Mouse (Mus musculus) embryonic fibroblast, embryonic 13.5 days (primary cell): ENCODE measurements at regions not wholly inside any gene's neighbourhood (a gene's known extent, or its start where the extent isn't known, plus 50 kb on each side); places are given as distances from the start of the nearest gene placed in this dataset.

Experiments used
- H3K27ac ChIP-seq: 2 replicates; pipeline ENCODE4 v1.5.1; 2012; ENCODE audit warnings: low read length, control low read depth, inconsistent platforms; ENCODE audit not compliant: insufficient read depth
- H3K4me1 ChIP-seq: 2 replicates; pipeline ENCODE4 v1.6.1; 2011; ENCODE audit warnings: low read length; ENCODE audit not compliant: control insufficient read depth, insufficient read depth
- H3K4me3 ChIP-seq: 2 replicates; pipeline ENCODE4 v1.5.1; 2011; ENCODE audit warnings: mild to moderate bottlenecking, control low read depth, low read length; ENCODE audit not compliant: insufficient read depth
- CTCF ChIP-seq: IDR thresholded peaks from 2 replicates; pipeline ENCODE4 v1.5.1; 2011; ENCODE audit warnings: mild to moderate bottlenecking, control low read depth, low read length, moderate library complexity, borderline replicate concordance; ENCODE audit not compliant: insufficient read depth
- POLR2A ChIP-seq: IDR thresholded peaks from 2 replicates; pipeline ENCODE4 v1.6.1; 2011; ENCODE audit warnings: low read depth, mild to moderate bottlenecking, control low read depth, low read length, moderate library complexity

DNA sequence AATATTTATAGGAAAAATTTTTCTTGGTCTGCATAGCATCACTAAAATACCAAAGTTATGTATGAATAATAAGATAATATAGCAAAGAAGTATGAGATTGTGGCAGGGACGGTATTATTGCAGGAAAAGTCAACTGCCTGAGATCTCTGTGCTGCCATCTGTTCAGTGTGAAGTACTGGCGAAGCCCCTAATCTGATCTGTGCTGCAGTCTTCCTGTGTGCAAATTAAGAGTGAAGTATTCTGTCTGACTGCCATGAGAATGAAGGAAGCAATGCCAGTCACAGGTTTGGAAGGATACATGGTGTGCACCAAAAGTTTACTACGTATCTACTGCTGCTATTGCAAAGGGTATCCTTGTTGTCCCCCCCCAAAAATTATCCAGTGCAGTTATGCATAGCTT is 501.5 kb downstream of the Rab28 start:
- no peaks in the 10 kb centered on the region for H3K4me1 ChIP-seq
- TF ChIP-seq POLR2A: no peak
- TF ChIP-seq CTCF: no peak
- no peak overlapping the region for H3K4me3 ChIP-seq
- no peak overlapping the region for H3K27ac ChIP-seq

DNA sequence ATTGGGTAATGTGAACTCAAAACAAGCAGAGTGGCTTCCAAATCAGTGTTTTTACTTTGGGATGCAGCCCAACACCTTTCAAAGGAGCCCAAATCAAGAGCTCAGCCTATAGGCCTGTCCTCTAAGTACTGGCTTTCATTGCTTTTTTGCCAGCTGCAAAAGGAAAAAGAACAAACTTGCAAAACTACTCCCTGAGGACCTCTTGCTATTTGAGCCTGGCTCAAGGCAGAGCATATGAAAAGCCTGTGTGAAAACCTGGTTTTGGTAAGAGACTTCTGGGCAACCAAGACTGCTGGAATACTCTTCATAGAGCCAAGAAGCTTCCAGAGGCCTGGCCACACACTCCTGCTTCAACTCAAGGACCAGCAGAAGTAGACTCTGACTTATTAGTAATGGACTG is 503.5 kb downstream of the Rab28 start:
- no peak overlapping the region for H3K4me3 ChIP-seq
- no peak overlapping the region for H3K27ac ChIP-seq
- H3K4me1 ChIP-seq: no peaks in the 10 kb centered on the region
- no peak for TF ChIP-seq POLR2A
- no peak for TF ChIP-seq CTCF

DNA sequence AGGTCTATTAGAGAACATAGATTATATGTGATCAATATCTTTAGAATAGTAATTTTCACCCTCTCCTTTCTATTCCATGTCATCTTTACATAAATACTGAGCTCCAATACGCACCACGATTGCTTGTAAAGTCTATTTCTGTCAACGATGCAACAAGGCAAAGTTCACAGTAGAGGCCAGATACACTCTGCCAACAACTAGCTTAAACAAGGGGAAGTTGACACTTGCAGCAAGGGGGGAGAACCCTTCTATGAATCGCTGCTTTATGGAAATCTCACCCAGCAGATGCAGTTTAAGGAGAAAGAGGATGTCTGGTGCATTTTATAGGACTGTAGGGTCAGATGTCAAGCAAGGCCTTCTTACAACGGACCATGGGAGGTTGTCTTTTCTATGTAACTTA is 520.8 kb downstream of the Rab28 start:
- H3K4me1 ChIP-seq: no peaks in the 10 kb centered on the region
- TF ChIP-seq CTCF: no peak
- no peak for TF ChIP-seq POLR2A
- no peak overlapping the region for H3K4me3 ChIP-seq
- H3K27ac ChIP-seq: no peak overlapping the region

DNA sequence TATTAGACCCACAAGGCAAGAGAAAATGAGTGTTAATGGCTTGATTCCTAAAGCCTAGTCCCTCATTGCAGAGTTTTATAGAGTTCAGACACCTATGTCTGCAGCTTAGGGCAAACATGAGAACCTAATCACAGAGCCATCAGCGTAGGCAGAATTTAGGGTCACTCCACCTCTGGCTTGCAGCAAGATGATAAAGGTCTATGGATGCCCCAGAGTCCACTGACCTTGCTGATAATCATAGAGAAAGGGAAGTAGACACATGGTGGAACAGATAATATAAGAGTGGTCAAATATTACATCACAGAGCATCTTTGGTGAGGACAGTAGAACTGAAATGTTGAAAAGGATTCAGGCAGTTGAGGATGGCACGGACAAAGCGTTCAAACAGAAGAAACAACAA is 530.7 kb downstream of the Rab28 start:
- no peak overlapping the region for H3K27ac ChIP-seq
- no peak for TF ChIP-seq POLR2A
- no peak for TF ChIP-seq CTCF
- no peak overlapping the region for H3K4me3 ChIP-seq
- no peaks in the 10 kb centered on the region for H3K4me1 ChIP-seq

- TF ChIP-seq CTCF (no peak), POLR2A (no peak)
- Histone ChIP-seq H3K4me1 (no peaks in the 10 kb centered on the region), H3K4me3 (no peak overlapping the region), H3K27ac (no peak overlapping the region)
Measured at GRCm38 (mm10) chr5:41165870-41166626, 541.9 kb downstream of the Rab28 start.

GRCm38 (mm10) chr5:41125050-41125449 is 582.9 kb downstream of the Rab28 start:
- H3K4me3 ChIP-seq: no peak overlapping the region
- no peaks in the 10 kb centered on the region for H3K4me1 ChIP-seq
- TF ChIP-seq CTCF (no peak), POLR2A (no peak)

GRCm38 (mm10) chr5:41117658-41118057 is 590.3 kb downstream of the Rab28 start:
- Histone ChIP-seq H3K4me1 (no peaks in the 10 kb centered on the region), H3K27ac (no peak overlapping the region), H3K4me3 (no peak overlapping the region)
- TF ChIP-seq CTCF: no peak
- TF ChIP-seq POLR2A: no peak

More at GRCm38 (mm10) chr5:41125050-41125449, 582.9 kb downstream of the Rab28 start:
- H3K27ac ChIP-seq: no peak overlapping the region

- no peak overlapping the region for H3K27ac ChIP-seq
- no peak overlapping the region for H3K4me3 ChIP-seq
- H3K4me1 ChIP-seq: no peaks in the 10 kb centered on the region
- no peak for TF ChIP-seq POLR2A
- no peak for TF ChIP-seq CTCF
Measured at GRCm38 (mm10) chr5:41087773-41088172, 620.2 kb downstream of the Rab28 start.

DNA sequence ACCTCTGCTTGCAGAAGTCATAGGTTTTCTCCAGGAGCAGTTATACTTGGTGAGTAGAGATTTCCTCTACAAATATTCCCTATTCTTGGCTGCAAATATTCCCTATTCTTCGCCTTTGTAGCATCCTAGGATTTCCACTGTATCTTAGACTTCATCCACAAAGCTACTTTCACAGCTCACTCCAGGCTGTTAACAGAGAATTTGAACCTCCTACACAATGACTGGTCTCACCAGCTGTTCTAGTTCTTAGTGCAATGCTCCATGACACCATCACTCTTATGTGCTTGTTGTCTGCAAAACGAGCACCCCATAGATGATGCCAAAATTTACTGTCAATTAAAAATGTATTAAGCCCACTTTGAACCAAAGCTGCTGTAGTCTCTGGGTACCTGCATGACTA is 631.5 kb downstream of the Rab28 start:
- TF ChIP-seq CTCF (no peak), POLR2A (no peak)
- Histone ChIP-seq H3K4me3 (no peak overlapping the region), H3K4me1 (no peaks in the 10 kb centered on the region), H3K27ac (no peak overlapping the region)

GRCm38 (mm10) chr5:41061646-41062045 is 646.3 kb downstream of the Rab28 start:
- TF ChIP-seq POLR2A: no peak
- no peak for TF ChIP-seq CTCF

More at GRCm38 (mm10) chr5:41061646-41062045, 646.3 kb downstream of the Rab28 start:
- Histone ChIP-seq H3K4me3 (no peak overlapping the region), H3K27ac (no peak overlapping the region), H3K4me1 (no peaks in the 10 kb centered on the region)
